Mouse (Mus musculus): ENCODE measurements at regions not wholly inside any gene's neighbourhood (a gene's known extent, or its start where the extent isn't known, plus 50 kb on each side); places are given as distances from the start of the nearest gene placed in this dataset.

- 76% methylated on average over 2 of the region's 2 CpGs for WGBS
- H3K9ac ChIP-seq (replicated peaks; ENCODE audit: low read depth, low read length) = no peak overlapping the region
- H3K36me3 ChIP-seq (ENCODE audit: control insufficient read depth, insufficient read depth, low read length) = no peaks in the 10 kb centered on the region
- no peaks in the 10 kb centered on the region for H3K27me3 ChIP-seq (ENCODE audit: control insufficient read depth, insufficient read depth, low read length)
- H3K9me3 ChIP-seq (ENCODE audit: control insufficient read depth, low read depth, low read length) = no peaks in the 10 kb centered on the region
- no peak overlapping the region for H3K27ac ChIP-seq (ENCODE audit: low read length)
- H3K4me3 ChIP-seq (ENCODE audit: low read depth, low read length) = no peak overlapping the region
- H3K4me1 ChIP-seq (ENCODE audit: control insufficient read depth, insufficient read depth, low read length) = no peaks in the 10 kb centered on the region
- no peak for ATAC-seq (ENCODE audit: insufficient number of reproducible peaks, insufficient read depth, low FRiP score, low read depth)
- H3K4me2 ChIP-seq (replicated peaks; ENCODE audit: low read depth, low read length) = no peak overlapping the region
Measured at GRCm38 (mm10) chr5:133743606-133744005, 355.9 kb upstream of the Castor2 start.

GRCm38 (mm10) chr5:133731871-133732270 is 367.6 kb upstream of the Castor2 start:
- Histone ChIP-seq H3K4me3 (ENCODE audit: low read depth, low read length) (no peak overlapping the region), H3K4me1 (ENCODE audit: control insufficient read depth, insufficient read depth, low read length) (no peaks in the 10 kb centered on the region), H3K4me2 (replicated peaks; ENCODE audit: low read depth, low read length) (no peak overlapping the region), H3K36me3 (ENCODE audit: control insufficient read depth, insufficient read depth, low read length) (no peaks in the 10 kb centered on the region), H3K27ac (ENCODE audit: low read length) (no peak overlapping the region), H3K9me3 (ENCODE audit: control insufficient read depth, low read depth, low read length) (no peaks in the 10 kb centered on the region), H3K9ac (replicated peaks; ENCODE audit: low read depth, low read length) (no peak overlapping the region), H3K27me3 (ENCODE audit: control insufficient read depth, insufficient read depth, low read length) (no peaks in the 10 kb centered on the region)
- no peak for ATAC-seq (ENCODE audit: insufficient number of reproducible peaks, insufficient read depth, low FRiP score, low read depth)
- 82% methylated on average over 4 of the region's 4 CpGs for WGBS

GRCm38 (mm10) chr5:133718187-133719078 is 381.1 kb upstream of the Castor2 start:
- no peaks in the 10 kb centered on the region for H3K9me3 ChIP-seq (ENCODE audit: control insufficient read depth, low read depth, low read length)
- no peak overlapping the region for H3K4me2 ChIP-seq (replicated peaks; ENCODE audit: low read depth, low read length)
- ATAC-seq (ENCODE audit: insufficient number of reproducible peaks, insufficient read depth, low FRiP score, low read depth) = no peak
- H3K27me3 ChIP-seq (ENCODE audit: control insufficient read depth, insufficient read depth, low read length) = no peaks in the 10 kb centered on the region
- no peak overlapping the region for H3K9ac ChIP-seq (replicated peaks; ENCODE audit: low read depth, low read length)
- 62% methylated on average over 10 of the region's 10 CpGs for WGBS
- H3K36me3 ChIP-seq (ENCODE audit: control insufficient read depth, insufficient read depth, low read length) = no peaks in the 10 kb centered on the region
- no peak overlapping the region for H3K27ac ChIP-seq (ENCODE audit: low read length)
- no peaks in the 10 kb centered on the region for H3K4me1 ChIP-seq (ENCODE audit: control insufficient read depth, insufficient read depth, low read length)
- H3K4me3 ChIP-seq (ENCODE audit: low read depth, low read length) = no peak overlapping the region

- Histone ChIP-seq H3K27ac (ENCODE audit: low read length) (no peak overlapping the region), H3K4me2 (replicated peaks; ENCODE audit: low read depth, low read length) (no peak overlapping the region), H3K9me3 (ENCODE audit: control insufficient read depth, low read depth, low read length) (no peaks in the 10 kb centered on the region), H3K36me3 (ENCODE audit: control insufficient read depth, insufficient read depth, low read length) (no peaks in the 10 kb centered on the region), H3K4me3 (ENCODE audit: low read depth, low read length) (no peak overlapping the region), H3K27me3 (ENCODE audit: control insufficient read depth, insufficient read depth, low read length) (no peaks in the 10 kb centered on the region), H3K9ac (replicated peaks; ENCODE audit: low read depth, low read length) (no peak overlapping the region), H3K4me1 (ENCODE audit: control insufficient read depth, insufficient read depth, low read length) (no peaks in the 10 kb centered on the region)
- ATAC-seq (ENCODE audit: insufficient number of reproducible peaks, insufficient read depth, low FRiP score, low read depth) = no peak
- 79% methylated on average over 1 of the region's 1 CpGs for WGBS
Measured at GRCm38 (mm10) chr5:133715830-133716229, 383.7 kb upstream of the Castor2 start.

GRCm38 (mm10) chr5:133712652-133713051 is 386.9 kb upstream of the Castor2 start:
- no peaks in the 10 kb centered on the region for H3K36me3 ChIP-seq (ENCODE audit: control insufficient read depth, insufficient read depth, low read length)
- no peaks in the 10 kb centered on the region for H3K27me3 ChIP-seq (ENCODE audit: control insufficient read depth, insufficient read depth, low read length)
- H3K9me3 ChIP-seq (ENCODE audit: control insufficient read depth, low read depth, low read length) = no peaks in the 10 kb centered on the region
- no peaks in the 10 kb centered on the region for H3K4me1 ChIP-seq (ENCODE audit: control insufficient read depth, insufficient read depth, low read length)
- no peak overlapping the region for H3K4me2 ChIP-seq (replicated peaks; ENCODE audit: low read depth, low read length)
- no peak overlapping the region for H3K27ac ChIP-seq (ENCODE audit: low read length)
- WGBS = 32% methylated on average over 3 of the region's 3 CpGs
- H3K9ac ChIP-seq (replicated peaks; ENCODE audit: low read depth, low read length) = no peak overlapping the region
- ATAC-seq (ENCODE audit: insufficient number of reproducible peaks, insufficient read depth, low FRiP score, low read depth) = no peak
- H3K4me3 ChIP-seq (ENCODE audit: low read depth, low read length) = no peak overlapping the region

DNA sequence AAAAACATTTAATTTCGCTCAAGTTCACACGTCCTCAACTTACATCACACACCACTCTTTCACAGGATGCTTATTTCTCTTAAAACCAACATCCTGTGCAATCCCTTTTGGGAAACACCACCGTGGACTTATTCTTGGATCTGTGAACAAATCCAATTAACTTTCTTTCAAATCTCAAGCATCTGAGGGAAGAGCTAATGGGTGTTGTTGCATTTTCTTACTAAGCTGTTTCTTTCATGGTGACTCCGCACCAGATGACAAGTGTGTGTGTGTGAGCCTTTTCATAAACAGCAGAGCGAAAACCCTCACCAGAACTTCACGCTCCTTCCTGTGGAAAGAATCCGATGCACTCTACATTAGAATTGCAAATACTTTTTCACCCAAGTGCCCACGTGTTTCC is 390.6 kb upstream of the Castor2 start:
- no peaks in the 10 kb centered on the region for H3K27me3 ChIP-seq (ENCODE audit: control insufficient read depth, insufficient read depth, low read length)
- H3K4me3 ChIP-seq (ENCODE audit: low read depth, low read length) = no peak overlapping the region
- no peak overlapping the region for H3K4me2 ChIP-seq (replicated peaks; ENCODE audit: low read depth, low read length)
- no peaks in the 10 kb centered on the region for H3K4me1 ChIP-seq (ENCODE audit: control insufficient read depth, insufficient read depth, low read length)
- H3K9ac ChIP-seq (replicated peaks; ENCODE audit: low read depth, low read length) = no peak overlapping the region
- H3K9me3 ChIP-seq (ENCODE audit: control insufficient read depth, low read depth, low read length) = no peaks in the 10 kb centered on the region
- H3K36me3 ChIP-seq (ENCODE audit: control insufficient read depth, insufficient read depth, low read length) = no peaks in the 10 kb centered on the region
- no peak overlapping the region for H3K27ac ChIP-seq (ENCODE audit: low read length)
- no peak for ATAC-seq (ENCODE audit: insufficient number of reproducible peaks, insufficient read depth, low FRiP score, low read depth)
- 76% methylated on average over 8 of the region's 8 CpGs for WGBS

GRCm38 (mm10) chr5:133686206-133686605 is 413.3 kb upstream of the Castor2 start:
- no peaks in the 10 kb centered on the region for H3K9me3 ChIP-seq (ENCODE audit: control insufficient read depth, low read depth, low read length)
- no peaks in the 10 kb centered on the region for H3K36me3 ChIP-seq (ENCODE audit: control insufficient read depth, insufficient read depth, low read length)
- H3K4me2 ChIP-seq (replicated peaks; ENCODE audit: low read depth, low read length) = no peak overlapping the region
- WGBS = 82% methylated on average over 2 of the region's 2 CpGs
- no peaks in the 10 kb centered on the region for H3K4me1 ChIP-seq (ENCODE audit: control insufficient read depth, insufficient read depth, low read length)
- no peak overlapping the region for H3K9ac ChIP-seq (replicated peaks; ENCODE audit: low read depth, low read length)
- H3K27me3 ChIP-seq (ENCODE audit: control insufficient read depth, insufficient read depth, low read length) = no peaks in the 10 kb centered on the region
- no peak overlapping the region for H3K4me3 ChIP-seq (ENCODE audit: low read depth, low read length)
- ATAC-seq (ENCODE audit: insufficient number of reproducible peaks, insufficient read depth, low FRiP score, low read depth) = no peak
- H3K27ac ChIP-seq (ENCODE audit: low read length) = no peak overlapping the region

GRCm38 (mm10) chr5:133683021-133683420 is 416.5 kb upstream of the Castor2 start:
- Histone ChIP-seq H3K27ac (ENCODE audit: low read length) (no peak overlapping the region), H3K9me3 (ENCODE audit: control insufficient read depth, low read depth, low read length) (no peaks in the 10 kb centered on the region), H3K4me3 (ENCODE audit: low read depth, low read length) (no peak overlapping the region), H3K4me2 (replicated peaks; ENCODE audit: low read depth, low read length) (no peak overlapping the region), H3K4me1 (ENCODE audit: control insufficient read depth, insufficient read depth, low read length) (no peaks in the 10 kb centered on the region), H3K27me3 (ENCODE audit: control insufficient read depth, insufficient read depth, low read length) (no peaks in the 10 kb centered on the region), H3K36me3 (ENCODE audit: control insufficient read depth, insufficient read depth, low read length) (no peaks in the 10 kb centered on the region), H3K9ac (replicated peaks; ENCODE audit: low read depth, low read length) (no peak overlapping the region)
- WGBS = 19% methylated on average over 10 of the region's 10 CpGs
- ATAC-seq (ENCODE audit: insufficient number of reproducible peaks, insufficient read depth, low FRiP score, low read depth) = no peak
